ENCODE assay signal across 9 mouse cellular contexts in genomic region chr13:101764111-101764510, GRCm38 (mm10). TPM values are rescaled to one million over a fixed set of nuclear protein-coding genes. Genes with fewer than 3 reads are reported as not detected.
DNase-seq lines count a peak whose midpoint lies in the region; ATAC-seq and TF ChIP-seq lines count a peak whose summit lies in the region.
"Had no signal": no experiment of that assay in that cellular context is flagged by ENCODE, and none has a peak within 500 bp of the region (broad histone marks: within the 10 kb centered on the region; RNA-seq: fewer than 3 reads in every experiment).

No protein-coding gene starts in this region.

- H3K27ac ChIP-seq in heart, adult 2 months, result peak overlapping the region; percentile 62
- H3K27ac ChIP-seq in spleen, adult 2 months (ENCODE audit: insufficient read depth, low read length), result no peak overlapping the region
- peak overlapping the region; percentile 59 for H3K27ac ChIP-seq in liver, embryonic 12.5 days

- no peak for TF ChIP-seq CTCF in heart, adult 2 months (IDR thresholded peaks at IDR 0.05)
- TF ChIP-seq CTCF in spleen, adult 2 months (IDR thresholded peaks at IDR 0.05; ENCODE audit: extremely low read depth, insufficient read depth, insufficient read length, insufficient replicate concordance), result no peak

- peak overlapping the region; percentile 27 for H3K4me3 ChIP-seq in heart, adult 2 months
- H3K4me3 ChIP-seq in spleen, adult 2 months (ENCODE audit: extremely low read depth, insufficient read depth, insufficient read length), result 0 out of 2 replicates have a peak overlapping the region, but pooled peaks have one; percentile 2
- H3K4me3 ChIP-seq in liver, embryonic 12.5 days, result no peak overlapping the region; the same call in 1 of the 2 replicates

- no peak for ATAC-seq in liver, embryonic 12.5 days

- intact Hi-C loops in heart, adult 2 months (cut with DNase I), result no loop called here

- peak; percentile 30; the same call in 1 of the 2 replicates for TF ChIP-seq EP300 in heart, adult 2 months (IDR thresholded peaks at IDR 0.05; ENCODE audit: insufficient read depth, low read depth, low read length)

- peaks cover 39% of the 10 kb centered on the region for H3K36me3 ChIP-seq in heart, adult 2 months (ENCODE audit: control insufficient read depth, insufficient read depth, low read length)
- no peaks in the 10 kb centered on the region for H3K36me3 ChIP-seq in spleen, adult 2 months (ENCODE audit: control insufficient read depth, insufficient read depth, low read length)
- no peaks in the 10 kb centered on the region for H3K36me3 ChIP-seq in liver, embryonic 12.5 days

- no peaks in the 10 kb centered on the region for H3K27me3 ChIP-seq in heart, adult 2 months (ENCODE audit: control insufficient read depth, insufficient read depth, low read length)
- H3K27me3 ChIP-seq in spleen, adult 2 months (ENCODE audit: control insufficient read depth, insufficient read depth, low read length), result no peaks in the 10 kb centered on the region
- H3K27me3 ChIP-seq in liver, embryonic 12.5 days (replicated peaks), result no peaks in the 10 kb centered on the region

- peak overlapping the region; percentile 33 for H3K4me2 ChIP-seq in liver, embryonic 12.5 days

- peak overlapping the region; percentile 41 for H3K9ac ChIP-seq in heart, adult 2 months (ENCODE audit: low read depth, low read length)
- no peak overlapping the region for H3K9ac ChIP-seq in liver, embryonic 12.5 days

- H3K79me2 ChIP-seq in heart, adult 2 months (replicated peaks; ENCODE audit: control insufficient read depth, insufficient read depth, low read length), result peaks cover 16% of the 10 kb centered on the region

- no peak for DNase-seq in heart, adult 2 months
- DNase-seq in heart, adult 8-10 months (ENCODE audit: low spot score), result no peak
- DNase-seq in spleen, adult 2 months (ENCODE audit: low read depth in 1 of 2, low spot score in 2 of 2), result no peak
- DNase-seq in spleen, postnatal 36 days (ENCODE audit: low spot score in 2 of 2), result no peak
- no peak for DNase-seq in B cell, adult 2 months
- no peak for DNase-seq in frontal cortex, postnatal 25 days (ENCODE audit: low spot score in 2 of 2)
- no peak for DNase-seq in gastrocnemius, adult 8-10 months (ENCODE audit: low spot score in 2 of 2)
- DNase-seq: embryo, embryonic 11 days had no signal

- H3K9me3 ChIP-seq in liver, embryonic 12.5 days (replicated peaks), result no peaks in the 10 kb centered on the region

- H3K4me1 ChIP-seq in heart, adult 2 months (ENCODE audit: control insufficient read depth, insufficient read depth, low read length), result peaks cover 34% of the 10 kb centered on the region
- peaks cover 20% of the 10 kb centered on the region for H3K4me1 ChIP-seq in spleen, adult 2 months (ENCODE audit: control insufficient read depth, insufficient read depth, insufficient read length)
- H3K4me1 ChIP-seq in liver, embryonic 12.5 days, result peaks cover 85% of the 10 kb centered on the region

- WGBS in heart, adult 2 months, result 42% methylated on average over 5 of the region's 5 CpGs
- WGBS in spleen, adult 2 months, result 82% methylated on average over 5 of the region's 5 CpGs
- WGBS in liver, embryonic 12.5 days (ENCODE audit: insufficient replicate concordance), result 69% methylated on average over 5 of the region's 5 CpGs

- no peak for TF ChIP-seq POLR2A in heart, adult 2 months (IDR thresholded peaks at IDR 0.05; ENCODE audit: insufficient read depth, low read depth, low read length)
- no peak for TF ChIP-seq POLR2A in spleen, adult 2 months (IDR thresholded peaks at IDR 0.05; ENCODE audit: low read depth, low read length)

RNA-seq across cellular contexts. Expression of gene Pik3r1, which starts 3.9 kb away (rescaled TPM):
- 100 to 1,000 TPM; 111 to 132 TPM for total RNA-seq in heart, adult 2 months (2021)
- 23.7 and 41.4 TPM in 2 replicates for polyA plus RNA-seq in heart, adult 2 months (2012; rRNA removed)
- 100 to 1,000 TPM; 107 to 140 (median 112) TPM for total RNA-seq in heart, adult 8-10 months (2022)
- 17.1 and 18.4 TPM in 2 replicates for polyA plus RNA-seq in spleen, adult 2 months (2012; rRNA removed)
- 17.2 and 22.0 TPM in 2 replicates for polyA plus RNA-seq in liver, embryonic 12.5 days (2016; fragmentation: Nextera tagmentation; extraction: Ambion mirVana)
- total RNA-seq in gastrocnemius, adult 8-10 months (2022), result 10 to 100 TPM; 17.8 to 64.2 (median 20.3) TPM
